Comparison of ENCODE assay signal across 7 mouse cellular contexts in genomic region chr2:29819363-29819762, GRCm38 (mm10). TPM values are rescaled to one million over a fixed set of nuclear protein-coding genes. Genes with fewer than 3 reads are reported as not detected.
DNase-seq lines count a peak whose midpoint lies in the region; ATAC-seq and TF ChIP-seq lines count a peak whose summit lies in the region.

No protein-coding gene starts in this region.

- ATAC-seq in liver, embryonic 11.5 days (replicated peaks; ENCODE audit: low FRiP score), result no peak
- ATAC-seq in forebrain, embryonic 15.5 days (replicated peaks), result no peak
- ATAC-seq in limb, embryonic 14.5 days (ENCODE audit: low FRiP score, low read depth), result no peak
- ATAC-seq in stomach, embryonic 14.5 days (ENCODE audit: insufficient number of reproducible peaks, insufficient read depth, low FRiP score, low read depth), result no peak
- ATAC-seq in granulocyte monocyte progenitor cell, adult 5-6 weeks (replicated peaks; ENCODE audit: poor library complexity, severe bottlenecking), result no peak

- WGBS in liver, embryonic 11.5 days, result 32% methylated on average over 2 of the region's 2 CpGs
- 18% methylated on average over 2 of the region's 2 CpGs for WGBS in forebrain, embryonic 15.5 days
- WGBS in limb, embryonic 14.5 days, result 14% methylated on average over 2 of the region's 2 CpGs
- WGBS in stomach, embryonic 14.5 days, result 17% methylated on average over 2 of the region's 2 CpGs

- H3K27ac ChIP-seq in liver, embryonic 11.5 days (ENCODE audit: low read depth, low read length), result peak overlapping the region; percentile 88; the same call in 1 of the 2 replicates
- H3K27ac ChIP-seq in forebrain, embryonic 15.5 days (replicated peaks), result peak overlapping the region; percentile 94
- H3K27ac ChIP-seq in limb, embryonic 14.5 days (replicated peaks; ENCODE audit: low read depth, low read length), result no peak overlapping the region
- peak overlapping the region; percentile 95; the same call in 1 of the 2 replicates for H3K27ac ChIP-seq in stomach, embryonic 14.5 days (ENCODE audit: low read length)

- H3K4me2 ChIP-seq in liver, embryonic 11.5 days, result peak overlapping the region; percentile 95
- peak overlapping the region; percentile 85 for H3K4me2 ChIP-seq in forebrain, embryonic 15.5 days (replicated peaks)
- H3K4me2 ChIP-seq in limb, embryonic 14.5 days (replicated peaks; ENCODE audit: low read depth, low read length, severe bottlenecking), result 0 out of 2 replicates have a peak overlapping the region, but pooled peaks have one; percentile 89
- H3K4me2 ChIP-seq in stomach, embryonic 14.5 days (replicated peaks; ENCODE audit: low read depth, low read length), result peak overlapping the region; percentile 62

- no peaks in the 10 kb centered on the region for H3K9me3 ChIP-seq in liver, embryonic 11.5 days (ENCODE audit: control insufficient read depth, low read length)
- no peaks in the 10 kb centered on the region for H3K9me3 ChIP-seq in forebrain, embryonic 15.5 days
- H3K9me3 ChIP-seq in limb, embryonic 14.5 days (ENCODE audit: control insufficient read depth, low read length), result no peaks in the 10 kb centered on the region
- no peaks in the 10 kb centered on the region for H3K9me3 ChIP-seq in stomach, embryonic 14.5 days (ENCODE audit: control insufficient read depth, low read depth, low read length)

- H3K4me1 ChIP-seq in liver, embryonic 11.5 days (replicated peaks; ENCODE audit: control insufficient read depth, insufficient read depth, low read length), result peaks cover 13% of the 10 kb centered on the region
- H3K4me1 ChIP-seq in forebrain, embryonic 15.5 days, result peaks cover 20% of the 10 kb centered on the region
- H3K4me1 ChIP-seq in limb, embryonic 14.5 days (ENCODE audit: control insufficient read depth, insufficient read depth, low read length), result peaks cover 10% of the 10 kb centered on the region
- H3K4me1 ChIP-seq in stomach, embryonic 14.5 days (ENCODE audit: control insufficient read depth, insufficient read depth, low read length), result no peaks in the 10 kb centered on the region; the same call in 1 of the 2 replicates

- no peak overlapping the region for H3K9ac ChIP-seq in liver, embryonic 11.5 days (ENCODE audit: low read depth, low read length)
- no peak overlapping the region for H3K9ac ChIP-seq in forebrain, embryonic 15.5 days (replicated peaks)
- no peak overlapping the region for H3K9ac ChIP-seq in limb, embryonic 14.5 days (ENCODE audit: low read depth, low read length, severe bottlenecking)
- H3K9ac ChIP-seq in stomach, embryonic 14.5 days (replicated peaks; ENCODE audit: low read depth, low read length), result peak overlapping the region; percentile 40; the same call in 1 of the 2 replicates

- no peak overlapping the region for H3K4me3 ChIP-seq in liver, embryonic 11.5 days (ENCODE audit: low read depth, low read length)
- no peak overlapping the region for H3K4me3 ChIP-seq in forebrain, embryonic 15.5 days
- no peak overlapping the region for H3K4me3 ChIP-seq in limb, embryonic 14.5 days (replicated peaks; ENCODE audit: low read length)
- peak overlapping the region; percentile 39 for H3K4me3 ChIP-seq in stomach, embryonic 14.5 days (ENCODE audit: low read depth, low read length)

- no peaks in the 10 kb centered on the region for H3K36me3 ChIP-seq in liver, embryonic 11.5 days (ENCODE audit: control insufficient read depth, insufficient read depth, low read length)
- H3K36me3 ChIP-seq in forebrain, embryonic 15.5 days, result peaks cover 25% of the 10 kb centered on the region
- H3K36me3 ChIP-seq in limb, embryonic 14.5 days (ENCODE audit: control insufficient read depth, insufficient read depth, low read length), result peaks cover 26% of the 10 kb centered on the region
- H3K36me3 ChIP-seq in stomach, embryonic 14.5 days (ENCODE audit: control insufficient read depth, insufficient read depth, low read length), result peaks cover 19% of the 10 kb centered on the region

- no peaks in the 10 kb centered on the region for H3K27me3 ChIP-seq in liver, embryonic 11.5 days (replicated peaks; ENCODE audit: control insufficient read depth, insufficient read depth, low read length)
- no peaks in the 10 kb centered on the region for H3K27me3 ChIP-seq in forebrain, embryonic 15.5 days
- H3K27me3 ChIP-seq in limb, embryonic 14.5 days (ENCODE audit: control insufficient read depth, insufficient read depth, low read length), result no peaks in the 10 kb centered on the region
- H3K27me3 ChIP-seq in stomach, embryonic 14.5 days (ENCODE audit: control insufficient read depth, insufficient read depth, low read length), result no peaks in the 10 kb centered on the region

- DNase-seq in liver, embryonic 11.5 days (ENCODE audit: low spot score), result no peak
- no peak for DNase-seq in liver
- no peak for DNase-seq in limb, embryonic 14.5 days (ENCODE audit: low spot score)
- no peak for DNase-seq in layer of hippocampus, postnatal 10 days (ENCODE audit: low spot score in 2 of 2)

- no peak for TF ChIP-seq POLR2A in limb, embryonic 14.5 days (IDR thresholded peaks at IDR 0.05; ENCODE audit: borderline replicate concordance, extremely low read depth, insufficient read depth, insufficient read length)

RNA-seq across cellular contexts. Expression of gene Urm1, which starts 0.5 kb away (rescaled TPM):
- 21.1 TPM in 2 replicates for polyA plus RNA-seq in liver, embryonic 11.5 days (2014; fragmentation: Nextera tagmentation; extraction: Ambion mirVana)
- polyA plus RNA-seq in forebrain, embryonic 15.5 days (2015; fragmentation: Nextera tagmentation; extraction: Ambion mirVana), result 19.2 and 21.2 TPM in 2 replicates
- polyA plus RNA-seq in limb, embryonic 14.5 days (2012; rRNA removed), result 68.3 and 87.6 TPM in 2 replicates
- polyA plus RNA-seq in limb, embryonic 14.5 days (2014; fragmentation: Nextera tagmentation; extraction: Ambion mirVana), result 26.3 and 28.3 TPM in 2 replicates
- 20.8 and 24.6 TPM in 2 replicates for polyA plus RNA-seq in stomach, embryonic 14.5 days (2014; fragmentation: Nextera tagmentation; extraction: Ambion mirVana)
- 17.0 and 24.9 TPM in 2 replicates for total RNA-seq in granulocyte monocyte progenitor cell, adult 5-6 weeks (2014; fragmentation: Nextera tagmentation)
- total RNA-seq in granulocyte monocyte progenitor cell, adult 5-6 weeks (2017), result 17.8 and 21.1 TPM in 2 replicates
- total RNA-seq in layer of hippocampus, postnatal 10 days (2021), result 10 to 100 TPM; 42.4 to 55.0 TPM

RNA-seq across cellular contexts. Expression of gene Slc27a4, which starts 16.9 kb away (rescaled TPM):
- polyA plus RNA-seq in liver, embryonic 11.5 days (2014; fragmentation: Nextera tagmentation; extraction: Ambion mirVana), result 5.2 and 5.3 TPM in 2 replicates
- polyA plus RNA-seq in forebrain, embryonic 15.5 days (2015; fragmentation: Nextera tagmentation; extraction: Ambion mirVana), result 30.1 and 31.8 TPM in 2 replicates
- polyA plus RNA-seq in limb, embryonic 14.5 days (2012; rRNA removed), result 24.0 and 29.7 TPM in 2 replicates
- 17.1 and 17.7 TPM in 2 replicates for polyA plus RNA-seq in limb, embryonic 14.5 days (2014; fragmentation: Nextera tagmentation; extraction: Ambion mirVana)
- polyA plus RNA-seq in stomach, embryonic 14.5 days (2014; fragmentation: Nextera tagmentation; extraction: Ambion mirVana), result 12.2 TPM in 2 replicates
- total RNA-seq in granulocyte monocyte progenitor cell, adult 5-6 weeks (2014; fragmentation: Nextera tagmentation), result 5.1 and 6.8 TPM in 2 replicates
- 6.3 and 6.6 TPM in 2 replicates for total RNA-seq in granulocyte monocyte progenitor cell, adult 5-6 weeks (2017)
- total RNA-seq in layer of hippocampus, postnatal 10 days (2021), result 10 to 100 TPM; 88.9 to 94.0 TPM

RNA-seq across cellular contexts. Expression of gene Trub2, which starts 31.1 kb away (rescaled TPM):
- polyA plus RNA-seq in liver, embryonic 11.5 days (2014; fragmentation: Nextera tagmentation; extraction: Ambion mirVana), result 27.7 and 29.0 TPM in 2 replicates
- polyA plus RNA-seq in forebrain, embryonic 15.5 days (2015; fragmentation: Nextera tagmentation; extraction: Ambion mirVana), result 40.6 and 41.7 TPM in 2 replicates
- 45.8 and 49.2 TPM in 2 replicates for polyA plus RNA-seq in limb, embryonic 14.5 days (2012; rRNA removed)
- 24.2 and 29.5 TPM in 2 replicates for polyA plus RNA-seq in limb, embryonic 14.5 days (2014; fragmentation: Nextera tagmentation; extraction: Ambion mirVana)
- 31.0 and 32.3 TPM in 2 replicates for polyA plus RNA-seq in stomach, embryonic 14.5 days (2014; fragmentation: Nextera tagmentation; extraction: Ambion mirVana)
- total RNA-seq in granulocyte monocyte progenitor cell, adult 5-6 weeks (2014; fragmentation: Nextera tagmentation), result 31.4 and 39.4 TPM in 2 replicates
- total RNA-seq in granulocyte monocyte progenitor cell, adult 5-6 weeks (2017), result 28.2 and 64.7 TPM in 2 replicates
- total RNA-seq in layer of hippocampus, postnatal 10 days (2021), result 10 to 100 TPM; 47.7 to 59.7 TPM

RNA-seq across cellular contexts. Expression of gene Coq4, which starts 32.1 kb away (rescaled TPM):
- polyA plus RNA-seq in liver, embryonic 11.5 days (2014; fragmentation: Nextera tagmentation; extraction: Ambion mirVana), result 36.1 and 38.8 TPM in 2 replicates
- 28.2 and 31.6 TPM in 2 replicates for polyA plus RNA-seq in forebrain, embryonic 15.5 days (2015; fragmentation: Nextera tagmentation; extraction: Ambion mirVana)
- 27.2 and 31.6 TPM in 2 replicates for polyA plus RNA-seq in limb, embryonic 14.5 days (2012; rRNA removed)
- 29.4 and 34.1 TPM in 2 replicates for polyA plus RNA-seq in limb, embryonic 14.5 days (2014; fragmentation: Nextera tagmentation; extraction: Ambion mirVana)
- polyA plus RNA-seq in stomach, embryonic 14.5 days (2014; fragmentation: Nextera tagmentation; extraction: Ambion mirVana), result 33.0 and 39.1 TPM in 2 replicates
- total RNA-seq in granulocyte monocyte progenitor cell, adult 5-6 weeks (2014; fragmentation: Nextera tagmentation), result 14.8 and 18.2 TPM in 2 replicates
- 7.2 and 7.4 TPM in 2 replicates for total RNA-seq in granulocyte monocyte progenitor cell, adult 5-6 weeks (2017)
- 10 to 100 TPM; 32.4 to 35.9 TPM for total RNA-seq in layer of hippocampus, postnatal 10 days (2021)

RNA-seq across cellular contexts. Expression of gene Cercam, which starts 49.6 kb away (rescaled TPM):
- 49.0 and 54.3 TPM in 2 replicates for polyA plus RNA-seq in liver, embryonic 11.5 days (2014; fragmentation: Nextera tagmentation; extraction: Ambion mirVana)
- 6.8 and 7.2 TPM in 2 replicates for polyA plus RNA-seq in forebrain, embryonic 15.5 days (2015; fragmentation: Nextera tagmentation; extraction: Ambion mirVana)
- 53.7 and 75.9 TPM in 2 replicates for polyA plus RNA-seq in limb, embryonic 14.5 days (2012; rRNA removed)
- 24.8 and 28.1 TPM in 2 replicates for polyA plus RNA-seq in limb, embryonic 14.5 days (2014; fragmentation: Nextera tagmentation; extraction: Ambion mirVana)
- 23.6 and 28.1 TPM in 2 replicates for polyA plus RNA-seq in stomach, embryonic 14.5 days (2014; fragmentation: Nextera tagmentation; extraction: Ambion mirVana)
- total RNA-seq in granulocyte monocyte progenitor cell, adult 5-6 weeks (2014; fragmentation: Nextera tagmentation), result 15.2 and 20.0 TPM in 2 replicates
- total RNA-seq in granulocyte monocyte progenitor cell, adult 5-6 weeks (2017), result 4.5 and 6.7 TPM in 2 replicates
- 10 to 100 TPM; 11.9 to 15.0 TPM for total RNA-seq in layer of hippocampus, postnatal 10 days (2021)
